Mouse (Mus musculus) liver, embryonic 16.5 days (tissue): ENCODE data around the gene Crct1. TPM values are rescaled to one million over a fixed set of nuclear protein-coding genes. Genes with fewer than 3 reads are reported as not detected.

Experiments used
- polyA plus RNA-seq: library from polyadenylated mRNA; unstranded; fragments of >200 nt; fragmentation: Nextera tagmentation; extraction: Ambion mirVana; gene quantifications from 2 replicates; pipeline ENCODE4 v1.2.1, GENCODE M21; 2015

Gene Crct1
- polyA plus RNA-seq, 1 experiment from 2014 or later: not detected

Other genes starting within 250 kb of the Crct1 start
- gene Lce1i, start 236.8 kb downstream of the Crct1 start, polyA plus RNA-seq: not detected in 2 replicates
- not detected in 2 replicates for gene Lce1j, start 225.2 kb downstream of the Crct1 start, polyA plus RNA-seq
- not detected in 2 replicates for gene Lce1k, start 207.8 kb downstream of the Crct1 start, polyA plus RNA-seq
- not detected in 2 replicates for gene Kprp, start 188.4 kb downstream of the Crct1 start, polyA plus RNA-seq
- not detected in 2 replicates for gene Lce1l, start 164.4 kb downstream of the Crct1 start, polyA plus RNA-seq
- gene 2310050C09Rik, start 145.5 kb downstream of the Crct1 start, polyA plus RNA-seq: not detected in 2 replicates
- not detected in 2 replicates for gene Lce3a, start 89.5 kb downstream of the Crct1 start, polyA plus RNA-seq
- gene Lce3b, start 82.7 kb downstream of the Crct1 start, polyA plus RNA-seq: not detected in 2 replicates
- gene Lce3c, start 71.2 kb downstream of the Crct1 start, polyA plus RNA-seq: not detected in 2 replicates
- not detected in 2 replicates for gene Lce3d, start 58.3 kb downstream of the Crct1 start, polyA plus RNA-seq
- not detected in 2 replicates for gene Lce3e, start 48.6 kb downstream of the Crct1 start, polyA plus RNA-seq
- gene Lce3f, start 23.5 kb downstream of the Crct1 start, polyA plus RNA-seq: not detected in 2 replicates
- gene Lce1m, start 3.4 kb upstream of the Crct1 start, polyA plus RNA-seq: not detected in 2 replicates
- gene Gm4858, start 53.1 kb upstream of the Crct1 start, polyA plus RNA-seq: not detected in 2 replicates
- not detected in 2 replicates for gene Crnn, start 129.1 kb upstream of the Crct1 start, polyA plus RNA-seq
- not detected in 2 replicates for gene Flg2, start 181.6 kb upstream of the Crct1 start, polyA plus RNA-seq